Mouse (Mus musculus) intestine, embryonic 16.5 days (tissue): ENCODE measurements around the gene Babam2. TPM values are rescaled to one million over a fixed set of nuclear protein-coding genes. Genes with fewer than 3 reads are reported as not detected.

ENCODE experiments used
- ATAC-seq: fragments of 200-750 bp; cut with Nextera tagmentation; 2 replicates; pipeline ENCODE4 v1.8.0; 2017; ENCODE audit warnings: moderate TSS enrichment, moderate library complexity
- H3K27ac ChIP-seq: fragments of 300-500 bp; sonication (generic); 2 replicates; pipeline ENCODE4 v1.5.1; 2014; ENCODE audit warnings: mild to moderate bottlenecking, low read length
- H3K27me3 ChIP-seq: fragments of 300-500 bp; sonication (generic); replicated peaks from 2 replicates; pipeline ENCODE4 v1.6.1; 2014; ENCODE audit warnings: low read length, control low read depth, mixed read lengths; ENCODE audit not compliant: control insufficient read depth, insufficient read depth
- H3K36me3 ChIP-seq: fragments of 300-500 bp; sonication (generic); 2 replicates; pipeline ENCODE4 v1.6.1; 2014; ENCODE audit warnings: low read length, control low read depth; ENCODE audit not compliant: control insufficient read depth, insufficient read depth
- H3K4me1 ChIP-seq: fragments of 300-500 bp; sonication (generic); 2 replicates; pipeline ENCODE4 v1.6.1; 2014; ENCODE audit warnings: low read length, control low read depth, mixed read lengths; ENCODE audit not compliant: control insufficient read depth, insufficient read depth
- H3K4me2 ChIP-seq: fragments of 300-500 bp; sonication (generic); 2 replicates; pipeline ENCODE4 v1.6.1; 2014; ENCODE audit warnings: low read depth, low read length, control low read depth
- H3K4me3 ChIP-seq: fragments of 300-500 bp; sonication (generic); 2 replicates; pipeline ENCODE4 v1.5.1; 2014; ENCODE audit warnings: mild to moderate bottlenecking, low read length
- H3K9ac ChIP-seq: fragments of 300-500 bp; sonication (generic); 2 replicates; pipeline ENCODE4 v1.6.1; 2014; ENCODE audit warnings: low read depth, low read length
- H3K9me3 ChIP-seq: fragments of 300-500 bp; sonication (generic); 2 replicates; pipeline ENCODE4 v1.6.1; 2016; ENCODE audit warnings: low read length, control low read depth; ENCODE audit not compliant: control insufficient read depth
- WGBS: fragments of 180-500 bp; shearing (Covaris S2); extraction: QIAGEN DNeasy Blood & Tissue Kit; methylation state at CpG from one replicate; pipeline ENCODE4 v1.1.7; 2014; 5-methylcytosine and 5-hydroxymethylcytosine counted together
- polyA plus RNA-seq: library from polyadenylated mRNA; unstranded; fragments of >200 nt; fragmentation: Nextera tagmentation; extraction: Ambion mirVana; gene quantifications from 2 replicates; pipeline ENCODE4 v1.2.1, GENCODE M21; 2015

Babam2 gene
- polyA plus RNA-seq, 1 experiment from 2014 or later, result 69.0 TPM

- 80% methylated on average over 2 of the region's 2 CpGs for WGBS
- H3K9me3 ChIP-seq, result no peaks in the 10 kb centered on the region
- H3K27me3 ChIP-seq, result no peaks in the 10 kb centered on the region
- H3K36me3 ChIP-seq, result no peaks in the 10 kb centered on the region
- H3K27ac ChIP-seq, result no peak overlapping the region
- H3K4me2 ChIP-seq, result no peak overlapping the region
- H3K4me3 ChIP-seq, result no peak overlapping the region
- H3K9ac ChIP-seq, result no peak overlapping the region
- ATAC-seq, result no peak
- H3K4me1 ChIP-seq, result peaks cover 4% of the 10 kb centered on the region; the same call in 1 of the 2 replicates
These were observed 204.7 kb downstream of the Babam2 start for GRCm38 (mm10) chr5:31902144-31902543.

GRCm38 (mm10) chr5:31902891-31903290 is 205.4 kb downstream of the Babam2 start:
- Histone ChIP-seq H3K9ac (no peak overlapping the region), H3K4me1 (peaks cover 4% of the 10 kb centered on the region; the same call in 1 of the 2 replicates), H3K9me3 (no peaks in the 10 kb centered on the region), H3K4me3 (no peak overlapping the region), H3K27me3 (no peaks in the 10 kb centered on the region), H3K36me3 (no peaks in the 10 kb centered on the region), H3K27ac (no peak overlapping the region), H3K4me2 (no peak overlapping the region)
- 80% methylated on average over 5 of the region's 5 CpGs for WGBS
- ATAC-seq, result no peak

- no peaks in the 10 kb centered on the region for H3K27me3 ChIP-seq
- 70% methylated on average over 6 of the region's 6 CpGs for whole genome bisulfite sequencing
- H3K4me1 ChIP-seq, result peaks cover 6% of the 10 kb centered on the region; the same call in 1 of the 2 replicates
- H3K9me3 ChIP-seq, result no peaks in the 10 kb centered on the region
- no peak overlapping the region for H3K4me2 ChIP-seq
- ATAC-seq, result no peak
- no peak overlapping the region for H3K4me3 ChIP-seq
- H3K36me3 ChIP-seq, result no peaks in the 10 kb centered on the region
- peak overlapping the region; percentile 29; the same call in 1 of the 2 replicates for H3K27ac ChIP-seq
- H3K9ac ChIP-seq, result no peak overlapping the region
These were observed 207.6 kb downstream of the Babam2 start for GRCm38 (mm10) chr5:31904968-31905683.

GRCm38 (mm10) chr5:31905808-31906207 is 208.3 kb downstream of the Babam2 start:
- H3K27me3 ChIP-seq, result no peaks in the 10 kb centered on the region
- no peak overlapping the region for H3K27ac ChIP-seq
- no peak overlapping the region for H3K9ac ChIP-seq
- WGBS, result 68% methylated on average over 7 of the region's 7 CpGs
- ATAC-seq, result no peak
- H3K4me3 ChIP-seq, result no peak overlapping the region
- H3K4me2 ChIP-seq, result no peak overlapping the region
- H3K36me3 ChIP-seq, result no peaks in the 10 kb centered on the region
- no peaks in the 10 kb centered on the region for H3K9me3 ChIP-seq
- H3K4me1 ChIP-seq, result peaks cover 6% of the 10 kb centered on the region; the same call in 1 of the 2 replicates

GRCm38 (mm10) chr5:31906286-31906951 is 208.9 kb downstream of the Babam2 start:
- Histone ChIP-seq H3K9ac (no peak overlapping the region), H3K9me3 (no peaks in the 10 kb centered on the region), H3K4me2 (no peak overlapping the region), H3K4me3 (no peak overlapping the region), H3K36me3 (no peaks in the 10 kb centered on the region), H3K27me3 (no peaks in the 10 kb centered on the region), H3K4me1 (peaks cover 6% of the 10 kb centered on the region; the same call in 1 of the 2 replicates), H3K27ac (0 out of 2 replicates have a peak overlapping the region, but pooled peaks have one; percentile 39)
- ATAC-seq, result no peak
- 78% methylated on average over 7 of the region's 7 CpGs for WGBS

GRCm38 (mm10) chr5:31907959-31908358 is 210.5 kb downstream of the Babam2 start:
- no peak for ATAC-seq
- WGBS, result 88% methylated on average over 2 of the region's 2 CpGs
- H3K4me3 ChIP-seq, result no peak overlapping the region
- H3K9ac ChIP-seq, result no peak overlapping the region
- H3K4me2 ChIP-seq, result no peak overlapping the region
- no peaks in the 10 kb centered on the region for H3K27me3 ChIP-seq
- no peaks in the 10 kb centered on the region for H3K9me3 ChIP-seq
- H3K4me1 ChIP-seq, result peaks cover 6% of the 10 kb centered on the region; the same call in 1 of the 2 replicates
- H3K36me3 ChIP-seq, result no peaks in the 10 kb centered on the region
- no peak overlapping the region for H3K27ac ChIP-seq

GRCm38 (mm10) chr5:31908818-31909217 is 211.3 kb downstream of the Babam2 start:
- Histone ChIP-seq H3K9me3 (no peaks in the 10 kb centered on the region), H3K4me2 (no peak overlapping the region), H3K9ac (no peak overlapping the region), H3K27ac (no peak overlapping the region), H3K4me3 (no peak overlapping the region), H3K27me3 (no peaks in the 10 kb centered on the region), H3K36me3 (no peaks in the 10 kb centered on the region), H3K4me1 (peaks cover 6% of the 10 kb centered on the region; the same call in 1 of the 2 replicates)
- 90% methylated on average over 2 of the region's 2 CpGs for WGBS
- no peak for ATAC-seq

GRCm38 (mm10) chr5:31916241-31916640 is 218.8 kb downstream of the Babam2 start:
- WGBS, result 79% methylated on average over 7 of the region's 7 CpGs
- Histone ChIP-seq H3K9me3 (no peaks in the 10 kb centered on the region), H3K4me2 (no peak overlapping the region), H3K27me3 (no peaks in the 10 kb centered on the region), H3K4me3 (no peak overlapping the region), H3K36me3 (no peaks in the 10 kb centered on the region), H3K27ac (no peak overlapping the region), H3K9ac (no peak overlapping the region), H3K4me1 (peaks cover 10% of the 10 kb centered on the region)
- ATAC-seq, result no peak

- H3K36me3 ChIP-seq, result no peaks in the 10 kb centered on the region
- no peak overlapping the region for H3K27ac ChIP-seq
- H3K27me3 ChIP-seq, result no peaks in the 10 kb centered on the region
- WGBS, result 87% methylated on average over 4 of the region's 4 CpGs
- no peaks in the 10 kb centered on the region for H3K9me3 ChIP-seq
- H3K4me3 ChIP-seq, result no peak overlapping the region
- no peak for ATAC-seq
- H3K4me1 ChIP-seq, result peaks cover 10% of the 10 kb centered on the region
- H3K9ac ChIP-seq, result no peak overlapping the region
- no peak overlapping the region for H3K4me2 ChIP-seq
These were observed 221.1 kb downstream of the Babam2 start for GRCm38 (mm10) chr5:31918566-31918965.
